Mouse (Mus musculus): ENCODE measurements around the gene Ankub1.
A peak's percentile ranks its signal among the peaks of the same experiment; 100 is the strongest.

The Ankub1 gene

DNA sequence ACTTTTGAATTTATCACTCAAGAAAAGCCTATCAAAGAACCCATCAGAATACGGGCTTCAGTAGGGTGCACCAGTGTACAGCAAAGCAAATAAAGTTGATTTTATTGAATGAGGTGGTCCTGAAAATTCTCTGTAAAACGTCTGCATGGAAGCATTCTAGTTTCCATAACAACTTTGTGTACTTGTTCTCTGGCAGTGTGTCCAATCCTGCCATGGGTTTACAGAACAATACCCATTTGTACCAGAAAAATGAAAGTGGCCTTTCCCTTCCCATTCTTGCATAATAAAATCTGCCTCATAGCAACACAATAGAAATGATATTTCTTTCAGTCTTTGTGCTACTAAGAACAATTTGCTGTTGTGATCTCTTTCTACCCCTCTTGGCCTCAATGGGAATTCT lies at the start of gene Ankub1:
TSS of gene Ankub1 (minus strand) at position 81 of the 400 bp plus-strand sequence.
- no peak for DNase-seq

DNA sequence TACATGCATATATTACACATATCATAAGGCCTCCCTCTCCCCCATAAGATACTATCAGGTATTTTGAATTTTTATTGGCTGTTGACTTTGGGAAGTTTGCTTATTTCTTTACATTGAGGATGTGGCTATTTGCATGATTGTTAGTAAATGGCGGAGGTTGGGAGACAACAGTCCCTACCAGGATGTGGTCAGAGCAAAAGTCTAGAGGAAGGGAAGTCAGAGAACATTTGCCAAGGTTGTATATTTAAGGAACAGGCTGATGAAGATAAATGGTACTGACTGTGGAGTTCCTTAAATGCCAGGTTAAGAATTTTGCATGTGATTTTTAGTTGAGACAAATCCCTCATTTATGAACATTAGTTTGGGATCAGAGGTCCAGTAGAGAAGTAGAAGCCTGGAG lies 47.2 kb upstream of the Ankub1 start:
- no peak for DNase-seq

DNA sequence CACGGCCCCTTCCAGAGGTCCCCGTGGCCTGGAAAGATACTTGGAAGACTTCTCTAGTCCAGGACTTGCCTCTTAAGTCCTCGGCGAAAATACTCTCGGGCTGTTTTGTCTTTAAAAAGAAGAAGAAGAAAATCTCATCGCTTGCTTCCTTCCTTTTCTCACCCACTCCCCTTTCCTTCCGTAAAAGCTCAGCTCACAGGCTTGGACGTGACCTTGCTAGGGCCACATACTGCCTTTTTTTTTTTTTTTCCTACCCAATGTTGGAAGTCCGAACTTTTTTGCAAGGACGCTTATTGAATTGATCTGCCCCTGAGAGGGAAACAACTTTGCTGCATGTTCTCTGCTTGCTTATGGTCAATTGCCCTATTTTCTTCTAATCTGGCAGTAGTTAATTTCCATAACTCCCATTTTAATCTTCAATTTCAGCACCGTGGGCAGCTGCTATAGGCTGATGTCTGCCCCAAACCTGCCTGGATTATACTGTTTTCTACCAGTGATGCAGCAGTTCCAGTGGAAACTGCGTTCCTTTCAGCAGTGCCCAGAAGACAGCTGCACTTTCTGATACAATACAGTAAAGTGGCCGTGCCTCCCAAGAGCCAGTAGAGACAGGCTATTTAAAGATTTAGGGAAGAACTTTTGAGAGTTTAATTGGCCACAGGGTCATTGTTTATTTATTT lies 44.0 kb upstream of the Ankub1 start:
- DNase-seq = no peak

DNA sequence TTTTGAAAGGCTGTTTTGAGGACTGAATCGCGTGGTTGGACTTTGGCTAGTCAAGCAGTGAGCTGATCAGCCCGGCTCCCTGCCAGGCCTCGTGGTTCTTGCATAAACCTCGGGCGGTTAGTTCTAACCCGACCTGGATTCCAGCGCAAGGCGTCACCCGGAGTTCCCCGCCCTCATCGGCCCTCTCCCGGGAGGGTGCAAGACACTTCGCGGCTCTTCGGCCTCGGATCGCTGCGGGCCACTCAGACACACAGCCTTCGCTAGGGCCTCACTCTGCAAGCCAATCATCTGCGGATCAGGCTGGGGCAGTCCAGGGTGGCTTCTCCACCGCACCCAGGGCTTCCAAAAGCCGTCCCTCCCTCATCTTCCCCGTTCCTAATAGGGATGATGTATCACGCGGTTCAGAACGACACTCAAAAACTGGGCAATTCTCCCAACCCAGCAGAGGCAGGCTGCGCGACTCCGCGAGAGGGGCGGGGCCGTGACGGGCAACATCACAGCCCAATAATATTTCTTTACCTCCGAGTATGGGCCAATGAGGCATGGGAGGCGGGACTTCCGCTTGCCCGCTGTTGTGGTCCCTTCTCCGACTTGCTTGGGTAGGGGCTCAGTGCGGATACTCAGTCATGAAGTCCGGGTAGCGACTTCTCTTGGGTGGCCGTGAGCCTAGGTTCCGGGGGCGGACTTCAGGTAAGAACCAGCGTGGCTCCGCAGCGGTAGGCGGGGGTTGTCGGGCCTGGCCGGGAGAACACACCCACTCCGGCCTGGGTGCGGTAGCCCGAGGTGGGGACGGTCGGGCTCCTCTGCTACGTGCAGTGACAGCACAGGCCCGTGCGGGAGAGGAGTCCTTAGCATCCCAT lies 43.1 kb upstream of the Ankub1 start, which contains the start of gene Rnf13:
TSS of gene Rnf13 (plus strand) at position 552 of the 860 bp plus-strand sequence.
- peak; percentile 96 for DNase-seq

DNA sequence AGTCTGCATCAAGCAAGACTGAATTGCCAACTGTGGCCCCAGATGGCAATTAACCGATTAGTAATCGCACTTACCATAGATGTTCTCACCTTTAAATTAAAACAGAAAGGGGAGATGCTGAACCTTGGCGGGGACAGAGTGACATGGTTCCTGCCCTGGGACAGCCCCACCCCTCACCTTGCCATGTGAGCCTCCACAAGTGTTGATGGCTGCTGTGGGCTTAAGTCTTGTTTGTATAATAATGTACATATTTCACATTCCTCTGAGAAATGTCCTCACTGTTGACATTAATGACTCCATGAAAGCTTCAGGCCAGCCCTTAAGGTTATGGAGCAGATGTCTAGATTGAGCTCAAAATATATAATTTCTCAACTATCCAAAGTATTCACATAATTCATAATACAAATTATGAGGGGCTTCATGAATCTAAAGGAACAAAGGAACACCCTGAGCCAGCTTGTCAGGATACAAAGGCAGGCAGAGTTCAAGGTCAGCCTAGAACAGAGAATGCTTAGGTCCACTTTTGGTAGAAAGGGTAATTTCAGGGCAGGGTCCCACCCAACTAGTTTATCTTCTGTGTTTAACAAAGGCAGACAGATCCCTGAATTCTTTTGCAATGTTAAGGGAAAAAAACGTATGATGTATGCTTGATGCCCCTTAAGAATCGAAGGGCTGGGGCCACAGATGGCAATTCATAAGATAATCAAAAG lies 39.8 kb upstream of the Ankub1 start:
- DNase-seq = no peak

DNA sequence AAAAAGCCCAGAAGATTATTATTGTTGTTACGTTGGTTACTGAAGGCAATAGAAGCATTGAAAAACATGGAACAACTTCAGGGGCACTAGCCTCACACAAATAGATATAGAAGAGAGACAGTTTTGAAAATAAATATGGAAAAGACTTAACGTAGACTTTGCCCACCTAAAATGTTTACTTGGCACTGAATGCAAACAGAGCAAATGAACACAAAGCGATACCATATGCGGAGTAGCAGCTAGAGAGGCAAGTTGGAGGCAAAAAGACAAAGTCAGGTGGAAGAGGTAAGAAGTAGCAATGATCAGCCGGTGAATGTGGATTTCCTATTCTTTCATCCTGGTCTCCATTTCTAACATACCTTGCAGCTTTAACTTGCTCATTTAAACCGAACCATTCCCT lies 21.6 kb upstream of the Ankub1 start:
- no peak for DNase-seq

DNA sequence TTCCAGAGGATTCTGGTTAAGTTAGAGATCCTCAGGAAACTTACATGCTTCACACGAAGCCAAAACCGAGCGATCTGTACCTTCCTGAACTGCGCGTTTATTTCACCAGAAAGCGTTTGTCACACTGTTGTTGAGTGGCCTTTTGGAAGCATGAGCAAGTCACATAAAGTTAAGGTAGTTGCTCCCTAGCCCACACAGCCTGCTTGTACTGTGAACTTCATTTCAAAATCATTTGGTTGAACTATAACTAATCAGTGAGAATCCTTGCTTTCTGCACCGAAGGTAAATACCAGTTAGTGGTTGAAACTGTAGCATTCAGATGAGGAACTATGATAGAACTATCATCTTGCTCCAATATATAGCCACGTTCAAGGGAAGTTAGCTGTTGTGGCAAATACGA lies 4.2 kb upstream of the Ankub1 start:
- DNase-seq = no peak

DNA sequence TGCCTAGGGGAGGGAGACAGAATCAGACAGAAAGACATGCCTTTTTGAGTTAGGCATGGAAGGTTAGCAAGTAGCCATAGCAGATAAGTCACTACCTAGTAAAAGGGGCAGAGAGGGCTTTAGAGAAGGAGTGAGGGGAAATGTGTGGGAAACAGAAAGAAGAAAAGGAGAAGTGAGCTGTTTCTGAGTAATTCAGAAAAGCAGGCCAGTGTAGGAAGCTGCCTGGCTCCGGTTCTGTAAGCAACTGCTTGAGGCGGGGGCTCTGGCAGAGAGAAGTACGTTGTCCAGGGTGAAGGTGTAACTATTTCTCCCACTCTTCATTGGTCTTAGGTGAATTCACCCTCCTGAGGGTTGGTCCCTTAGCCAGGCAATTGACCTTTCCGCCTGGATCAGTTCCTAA lies 3.6 kb upstream of the Ankub1 start:
- DNase-seq = no peak

DNA sequence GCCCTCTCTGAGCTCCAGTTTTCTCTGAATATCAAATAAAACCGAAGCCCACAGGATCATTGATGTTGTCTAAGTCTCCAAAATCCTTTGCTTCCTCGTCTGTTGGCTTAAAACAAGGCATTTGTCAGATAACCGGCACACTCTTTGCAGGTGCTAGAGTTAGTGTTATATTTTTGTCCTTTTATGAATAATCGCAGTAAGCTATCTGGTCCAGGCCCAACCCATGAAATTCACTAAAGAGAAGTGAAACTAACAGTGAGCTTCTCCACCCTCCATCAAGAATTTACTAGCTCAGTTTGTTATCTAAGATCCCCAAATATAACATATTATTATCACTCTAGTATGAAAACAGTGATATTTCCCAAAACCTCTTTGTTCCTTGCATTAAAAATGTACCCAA lies 827 bp downstream of the Ankub1 start:
- no peak for DNase-seq

DNA sequence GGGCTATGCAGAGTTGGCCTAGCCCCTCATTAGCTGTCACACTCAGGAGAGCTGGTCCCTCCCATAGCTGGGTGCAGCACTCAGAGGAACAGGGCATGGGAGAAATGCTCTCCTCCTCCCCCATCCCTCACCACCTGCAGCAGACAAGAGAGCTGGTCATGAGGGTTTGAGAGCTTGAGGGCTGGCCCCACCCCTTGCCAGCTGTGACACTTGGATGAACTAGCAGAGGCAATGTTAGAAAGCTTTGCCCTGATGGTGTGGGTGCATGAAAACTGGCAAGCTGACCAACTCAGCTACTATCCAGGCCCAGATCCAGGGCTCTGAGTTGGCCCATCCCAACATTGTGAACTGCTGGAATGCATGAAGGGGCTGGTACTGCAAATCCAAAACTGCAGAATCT lies 14.8 kb downstream of the Ankub1 start:
- no peak for DNase-seq

DNA sequence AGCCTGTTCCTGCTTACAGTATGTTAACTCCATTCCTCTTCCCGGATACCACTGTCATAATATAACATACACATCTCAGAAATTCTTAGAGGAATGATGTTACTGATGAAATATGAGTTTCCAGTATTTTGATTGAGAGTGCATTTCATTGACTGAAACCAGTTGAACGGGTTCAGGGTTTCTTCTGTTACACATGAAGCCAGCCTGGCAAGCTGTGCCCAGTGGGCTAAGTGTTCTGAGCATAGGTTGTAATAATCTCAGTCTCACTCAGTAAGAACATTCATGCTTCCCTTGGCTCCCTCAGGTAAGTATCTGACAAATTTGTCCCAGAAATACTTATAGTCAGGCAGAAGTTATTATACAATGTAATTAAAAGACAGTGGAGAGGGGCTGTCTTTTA lies 18.5 kb downstream of the Ankub1 start:
- no peak for DNase-seq

DNA sequence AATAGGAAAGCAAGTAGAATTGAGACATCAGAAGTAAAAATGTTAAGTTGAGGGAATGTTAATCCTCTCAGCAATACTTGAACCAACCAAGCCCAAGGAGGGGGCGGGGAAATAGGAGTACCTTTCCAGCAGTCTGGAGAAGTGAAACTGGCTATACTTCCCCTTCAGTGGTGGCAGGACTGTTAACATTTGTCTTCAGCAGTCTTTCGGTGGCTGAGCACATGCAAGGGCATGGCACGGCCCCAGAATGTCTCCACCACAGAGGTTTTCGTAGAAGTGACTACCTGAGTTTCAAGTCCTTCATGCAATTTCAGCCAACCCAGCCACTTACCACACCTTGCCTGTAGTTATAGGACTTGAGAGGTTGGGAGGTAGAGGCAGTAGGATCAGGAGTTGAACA lies 19.0 kb downstream of the Ankub1 start:
- peak; percentile 44 for DNase-seq

DNA sequence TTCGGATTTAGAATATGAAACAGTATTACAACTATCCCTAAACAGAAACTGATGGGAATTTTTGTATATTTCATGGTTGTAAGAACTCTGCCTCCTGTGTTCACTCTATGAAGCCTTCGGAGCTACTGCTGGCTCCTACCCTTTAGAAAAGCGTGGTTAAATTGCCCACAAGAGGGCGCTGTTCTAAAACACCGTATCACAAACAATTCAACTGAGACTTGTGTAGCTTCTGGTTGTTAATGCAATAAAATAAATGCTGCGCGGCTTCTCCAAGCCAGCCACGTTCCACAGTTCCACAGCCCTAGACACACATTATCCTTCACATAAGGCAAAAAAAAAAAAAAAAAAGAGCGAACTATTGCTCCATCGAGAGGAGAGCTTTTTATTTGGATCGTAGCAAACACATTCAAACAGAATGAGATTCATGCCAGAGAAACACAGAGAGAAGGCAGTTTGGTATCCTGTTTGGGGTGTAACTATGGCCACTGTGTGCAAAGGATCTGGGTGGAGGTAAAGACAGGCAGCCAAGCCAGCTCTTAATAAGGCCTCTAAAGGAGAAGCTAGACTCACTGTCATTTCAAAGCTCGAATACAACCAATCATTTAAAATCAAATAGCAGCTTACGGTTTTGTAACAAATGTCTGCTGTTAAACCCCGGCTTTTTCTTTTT lies 25.4 kb downstream of the Ankub1 start:
- DNase-seq = peak; percentile 82

DNA sequence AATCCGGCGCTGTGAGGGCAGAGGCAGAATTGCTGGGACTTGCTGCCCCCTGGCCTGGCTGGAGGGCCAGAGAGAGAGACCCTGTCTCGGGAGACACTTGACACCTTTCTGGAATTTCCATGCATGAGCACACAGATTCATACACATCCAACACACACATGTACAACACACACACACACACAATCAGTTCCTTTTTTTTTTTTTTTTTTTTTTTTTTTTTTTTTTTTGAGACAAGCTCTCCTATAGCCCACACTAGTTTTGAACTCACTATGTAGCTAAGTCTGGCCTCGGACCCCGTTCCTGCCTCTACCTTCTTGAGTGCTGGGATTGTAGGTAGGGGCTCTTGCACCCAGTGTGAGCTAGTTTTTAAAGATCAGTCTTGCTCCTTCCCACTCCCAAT lies 26.7 kb downstream of the Ankub1 start:
- no peak for DNase-seq

DNA sequence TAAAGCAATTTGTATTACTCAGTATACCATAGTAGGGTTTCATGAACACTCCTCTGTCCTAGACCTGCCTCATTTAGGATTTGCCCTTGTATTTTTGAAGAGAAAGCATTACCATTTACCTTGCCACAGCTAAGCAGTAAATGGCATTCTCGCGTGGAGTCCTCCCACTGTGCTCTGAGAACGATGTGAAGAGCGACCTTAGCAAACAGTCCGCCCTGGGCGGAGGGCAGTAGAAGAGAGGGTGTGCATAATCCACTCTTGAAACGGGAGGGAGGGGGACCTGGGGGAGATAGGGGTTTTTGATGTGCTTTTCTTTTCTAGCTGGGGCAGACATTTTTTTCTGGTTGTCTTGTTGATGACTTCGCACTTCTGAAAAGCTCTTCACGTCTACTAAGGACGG lies 27.9 kb downstream of the Ankub1 start:
- no peak for DNase-seq

DNA sequence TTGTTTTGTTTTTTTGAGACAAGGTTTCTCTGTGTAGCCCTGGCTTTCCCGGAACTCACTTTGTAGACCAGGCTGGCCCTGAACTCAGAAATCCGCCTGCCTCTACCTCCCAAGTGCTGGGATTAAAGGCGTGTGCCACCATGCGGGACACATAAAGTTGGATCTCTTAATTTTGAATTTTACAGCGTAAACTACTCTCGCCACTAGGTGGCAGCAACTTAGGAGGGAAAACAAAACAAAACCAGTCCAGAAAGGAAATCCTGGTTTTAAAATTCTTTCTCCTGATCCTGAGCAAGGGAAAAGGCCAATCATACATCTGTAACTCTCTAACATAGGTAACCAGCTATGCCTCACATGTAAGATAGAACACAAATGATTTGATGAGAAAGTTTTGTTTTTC lies 28.9 kb downstream of the Ankub1 start:
- peak; percentile 69 for DNase-seq

DNA sequence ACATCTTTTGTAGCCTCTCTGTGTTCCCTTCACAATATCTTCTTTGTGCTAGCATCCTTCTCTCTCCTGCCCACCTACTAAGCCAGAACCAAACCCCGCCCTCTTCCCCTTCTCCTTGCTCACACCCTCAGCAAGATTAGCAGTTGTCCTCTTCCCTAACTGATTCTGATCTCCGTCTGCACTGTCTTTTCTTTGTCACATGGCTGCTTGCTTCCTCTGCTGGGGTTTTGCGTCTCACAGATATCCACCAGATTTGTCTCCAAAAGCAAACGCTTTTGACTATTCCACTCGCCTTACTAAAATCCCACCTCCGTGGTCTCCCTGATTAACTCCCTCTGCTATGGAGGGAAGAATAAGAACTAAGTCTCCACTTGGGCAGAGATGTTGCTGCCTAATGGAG lies 34.0 kb downstream of the Ankub1 start:
- no peak for DNase-seq

DNA sequence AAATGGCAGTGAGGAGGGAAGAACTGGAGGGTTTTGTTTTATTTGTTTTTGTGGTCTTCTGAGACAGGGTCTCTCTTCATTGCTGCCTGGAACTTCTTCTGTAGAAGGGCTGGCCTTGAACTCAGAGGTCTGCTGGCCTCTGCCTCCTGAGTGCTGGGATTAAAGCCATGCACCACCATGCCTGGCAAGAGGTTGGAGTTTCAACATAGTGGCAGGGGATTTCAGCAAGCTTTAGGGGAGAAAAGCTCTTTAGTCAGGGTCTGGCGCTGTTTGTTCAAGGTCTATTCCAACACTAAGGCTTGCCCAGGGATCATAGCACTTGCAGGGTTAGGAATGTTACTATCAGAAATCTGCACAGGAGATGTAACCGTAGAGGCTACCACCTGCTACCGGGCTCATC lies 39.0 kb downstream of the Ankub1 start:
- DNase-seq = no peak

DNA sequence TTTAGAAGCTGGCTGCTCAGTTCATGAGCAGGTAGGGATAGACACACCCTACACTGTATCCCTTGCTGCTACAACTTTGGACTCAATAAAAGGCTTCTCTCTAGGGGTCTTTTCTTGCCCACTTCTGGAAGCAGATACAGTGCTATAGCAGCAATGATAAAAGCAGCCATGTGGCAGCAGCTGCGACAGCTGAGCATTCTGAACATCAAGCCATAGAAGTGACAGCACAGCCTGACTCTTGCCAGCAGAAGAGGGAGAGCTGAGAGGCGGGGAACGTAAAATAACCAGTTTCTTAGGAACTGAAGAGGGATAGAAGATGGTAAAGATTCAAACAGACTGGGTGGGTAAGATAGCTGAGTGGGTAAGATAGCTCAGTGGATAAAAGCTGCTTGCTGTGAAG lies 40.1 kb downstream of the Ankub1 start:
- no peak for DNase-seq

DNA sequence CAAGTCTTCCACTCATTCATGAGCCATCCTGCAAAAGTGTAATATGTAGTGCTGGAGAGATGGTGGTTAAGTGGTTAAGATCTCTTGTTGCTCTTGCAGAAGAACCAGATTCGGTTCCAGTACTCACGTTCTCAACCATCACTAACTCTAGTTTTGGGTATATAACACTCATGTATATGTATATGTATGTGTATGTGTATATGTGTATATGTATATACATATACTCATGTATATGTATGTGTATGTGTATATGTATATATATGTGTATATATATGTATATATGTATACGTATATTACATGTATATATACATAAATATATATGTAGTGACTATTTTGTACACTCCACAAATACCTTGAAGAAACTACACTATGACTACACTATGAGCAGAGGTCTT lies 40.7 kb downstream of the Ankub1 start:
- no peak for DNase-seq

DNA sequence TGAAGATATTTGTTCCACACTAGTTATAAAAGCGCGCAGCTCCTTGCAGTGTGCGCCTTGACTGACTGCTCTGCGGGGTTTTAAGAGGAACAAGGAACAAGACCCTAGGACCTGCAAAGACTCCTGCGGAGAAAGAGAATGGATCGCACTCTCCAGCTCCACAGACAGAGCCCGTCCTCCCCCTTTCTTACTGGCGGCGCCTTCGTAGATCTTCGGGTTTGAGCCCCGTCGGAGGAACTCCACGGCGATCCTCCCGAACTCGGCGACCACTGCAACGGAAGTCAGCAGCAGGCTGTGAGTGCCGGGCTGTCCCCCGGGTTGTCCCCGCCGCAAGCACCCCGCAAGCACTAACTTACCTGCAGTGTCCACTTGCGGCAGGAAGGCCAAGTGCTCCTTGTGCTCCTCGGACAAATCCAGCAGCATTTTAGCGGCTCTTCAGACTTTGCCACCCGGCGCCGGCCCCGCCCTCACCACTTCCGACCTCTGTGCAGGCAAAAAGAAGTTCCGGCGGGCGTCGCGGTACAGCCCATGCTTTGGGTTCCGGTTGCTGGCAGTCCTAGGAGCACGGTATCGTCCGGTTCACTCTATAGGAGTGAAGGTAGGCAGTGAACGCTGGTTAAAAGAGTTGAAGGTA lies 41.3 kb downstream of the Ankub1 start, which contains the start of gene Commd2:
TSS of gene Commd2 (minus strand) at position 485 of the 634 bp plus-strand sequence.
- DNase-seq = peak; percentile 91

DNA sequence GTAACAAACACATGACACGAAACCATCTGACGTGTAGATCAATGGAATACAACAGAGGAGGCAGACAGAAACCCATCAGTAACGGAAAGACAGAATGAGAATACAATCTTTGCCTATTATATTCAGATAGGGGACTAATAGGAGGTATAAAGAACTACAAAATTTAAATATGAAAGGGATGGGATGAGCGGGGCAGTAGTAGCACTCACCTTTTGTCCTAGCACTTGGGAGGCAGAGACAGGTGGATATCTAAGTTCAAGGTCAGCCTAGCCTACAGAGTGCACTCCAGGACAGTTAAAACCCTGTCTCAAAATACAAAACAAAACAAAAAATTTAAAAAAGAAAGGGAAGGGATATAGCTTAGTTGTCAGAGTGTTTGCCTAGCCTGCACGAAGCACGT lies 49.4 kb downstream of the Ankub1 start:
- no peak for DNase-seq

DNA sequence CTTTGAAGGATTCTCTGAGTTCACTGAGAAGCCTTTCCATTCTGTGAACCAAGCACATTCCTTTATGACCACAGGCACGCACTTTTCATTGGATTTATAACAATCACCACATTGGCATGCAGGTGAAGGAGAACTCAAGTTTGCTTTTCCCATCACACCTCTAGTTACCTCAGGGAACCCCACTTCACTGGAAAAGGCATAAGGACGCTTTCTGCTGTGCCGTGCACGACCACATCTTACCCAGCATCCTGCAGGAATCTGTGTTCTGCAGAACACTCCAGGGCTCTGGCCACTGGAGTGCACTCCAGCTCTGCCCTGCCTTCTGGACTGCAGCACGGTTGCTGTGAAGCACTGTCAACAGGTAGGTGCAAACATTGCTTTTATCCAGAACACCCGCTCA lies 55.0 kb downstream of the Ankub1 start:
- DNase-seq = peak; percentile 56

Measured in lung, postnatal 14 days (tissue).